Mouse (Mus musculus) kidney, adult 2 months (tissue): ENCODE data around the gene Best3.

Experiments used
- CTCF ChIP-seq: fragments of 200-500 bp; conservative IDR thresholded peaks from 2 replicates; pipeline ENCODE4 v1.5.1; 2011; ENCODE audit warnings: low read depth, mild to moderate bottlenecking, control low read depth, low read length, moderate library complexity, mixed read lengths; ENCODE audit not compliant: insufficient read depth, insufficient read length
- POLR2A ChIP-seq: fragments of 200-500 bp; IDR thresholded peaks from one replicate; pipeline ENCODE4 v1.6.1; 2011; ENCODE audit warnings: low read depth, low read length, control low read depth

- TF ChIP-seq POLR2A (no peak), CTCF (no peak)
Measured at GRCm38 (mm10) chr10:117005707-117006464, 19.8 kb downstream of the Best3 start.
